Mouse (Mus musculus): ENCODE data around the gene Ccdc124. TPM values are rescaled to one million over a fixed set of nuclear protein-coding genes. Genes with fewer than 3 reads are reported as not detected.

Ccdc124 gene
- total and polyA plus RNA-seq, 3 experiments = 47.6 to 87.1 TPM; not detected in 1

GRCm38 (mm10) chr8:70900872-70901387 lies 27.2 kb upstream of the Ccdc124 start:
- Histone ChIP-seq H3K9ac (ENCODE audit: control insufficient read depth, low read depth, low read length, poor library complexity, severe bottlenecking) (no peak overlapping the region), H3K36me3 (ENCODE audit: control insufficient read depth in 1 of 2, insufficient read depth in 2 of 2, low read length in 2 of 2) (peaks cover 2 to 10% of the 10 kb centered on the region in 2 experiments; a peak in 2 of 4 replicates), H3K9me3 (replicated peaks; ENCODE audit: insufficient read depth, low read length) (no peaks in the 10 kb centered on the region), H3K27me3 (ENCODE audit: control insufficient read depth in 1 of 2, insufficient read depth in 2 of 2, low read length in 2 of 2) (no peaks in the 10 kb centered on the region), H3K27ac (ENCODE audit: control insufficient read depth, low read depth, low read length) (no peak overlapping the region), H3K79me2 (ENCODE audit: control insufficient read depth, insufficient read depth, low read length, poor library complexity) (peaks cover 15% of the 10 kb centered on the region), H3K4me3 (ENCODE audit: control insufficient read depth in 1 of 2, insufficient read depth in 1 of 2, low read depth in 2 of 2, low read length in 2 of 2) (no peak overlapping the region), H3K4me1 (ENCODE audit: control insufficient read depth in 1 of 2, insufficient read depth in 2 of 2, low read length in 2 of 2) (peaks cover 4 to 27% of the 10 kb centered on the region in 2 experiments)
- DNase-seq (ENCODE audit: low read depth, low spot score) = no peak
- TF ChIP-seq EP300 (IDR thresholded peaks at IDR 0.05; ENCODE audit: low read depth in 1 of 2, low read length in 2 of 2) (no peak), MAX (IDR thresholded peaks at IDR 0.05; ENCODE audit: low read length) (no peak), MYB (IDR thresholded peaks at IDR 0.05; ENCODE audit: low read depth, low read length) (no peak), ELF1 (IDR thresholded peaks at IDR 0.05; ENCODE audit: low read depth, low read length) (no peak), TAL1 (IDR thresholded peaks at IDR 0.05; ENCODE audit: low read length) (no peak), POLR2AphosphoS5 (IDR thresholded peaks at IDR 0.05; ENCODE audit: borderline replicate concordance, low read depth, low read length) (no peak), CHD2 (IDR thresholded peaks at IDR 0.05; ENCODE audit: low read length) (no peak), ZKSCAN1 (IDR thresholded peaks at IDR 0.05; ENCODE audit: low read depth, low read length) (no peak), HCFC1 (IDR thresholded peaks at IDR 0.05; ENCODE audit: low read depth, low read length) (no peak), RAD21 (IDR thresholded peaks at IDR 0.05; ENCODE audit: low read depth, low read length) (no peak), MEF2A (IDR thresholded peaks at IDR 0.05; ENCODE audit: extremely low read depth, insufficient replicate concordance, low read depth, low read length, poor library complexity, severe bottlenecking) (no peak), MAFK (IDR thresholded peaks at IDR 0.05; ENCODE audit: borderline replicate concordance, low read depth, low read length) (no peak), ZNF384 (IDR thresholded peaks at IDR 0.05; ENCODE audit: low read depth, low read length) (no peak), NRF1 (IDR thresholded peaks at IDR 0.05; ENCODE audit: insufficient read depth, low read depth, low read length, poor library complexity, severe bottlenecking) (no peak)

- Histone ChIP-seq H3K9me3 (replicated peaks; ENCODE audit: insufficient read depth, low read length) (no peaks in the 10 kb centered on the region), H3K36me3 (ENCODE audit: control insufficient read depth in 1 of 2, insufficient read depth in 2 of 2, low read length in 2 of 2) (peaks cover 7 to 17% of the 10 kb centered on the region in 2 experiments; a peak in 3 of 4 replicates), H3K4me1 (ENCODE audit: control insufficient read depth in 1 of 2, insufficient read depth in 2 of 2, low read length in 2 of 2) (peaks cover 4 to 13% of the 10 kb centered on the region in 2 experiments; a peak in 3 of 4 replicates), H3K27ac (ENCODE audit: control insufficient read depth, low read depth, low read length) (peak overlapping the region; percentile 62), H3K79me2 (ENCODE audit: control insufficient read depth, insufficient read depth, low read length, poor library complexity) (peaks cover 19% of the 10 kb centered on the region), H3K4me3 (ENCODE audit: control insufficient read depth in 1 of 2, insufficient read depth in 1 of 2, low read depth in 2 of 2, low read length in 2 of 2) (no peak overlapping the region; a peak in 1 of 4 replicates), H3K27me3 (ENCODE audit: control insufficient read depth in 1 of 2, insufficient read depth in 2 of 2, low read length in 2 of 2) (no peaks in the 10 kb centered on the region), H3K9ac (ENCODE audit: control insufficient read depth, low read depth, low read length, poor library complexity, severe bottlenecking) (peak overlapping the region; percentile 93)
- TF ChIP-seq EP300 (IDR thresholded peaks at IDR 0.05; ENCODE audit: low read depth in 1 of 2, low read length in 2 of 2) (peak in 1 of 2 experiments; percentile 37; a peak in 1 of 4 replicates), JUND (IDR thresholded peaks at IDR 0.05; ENCODE audit: low read depth, low read length) (no peak), ETS1 (IDR thresholded peaks at IDR 0.05; ENCODE audit: low read depth, low read length) (no peak), NRF1 (IDR thresholded peaks at IDR 0.05; ENCODE audit: insufficient read depth, low read depth, low read length, poor library complexity, severe bottlenecking) (no peak)
- DNase-seq (ENCODE audit: low read depth, low spot score) = peak; percentile 72
Measured at GRCm38 (mm10) chr8:70899226-70899625, 25.5 kb upstream of the Ccdc124 start.

Data from MEL (cell line).